Mouse (Mus musculus) lung, embryonic 16.5 days (tissue): ENCODE measurements around the gene Sdhaf4. TPM values are rescaled to one million over a fixed set of nuclear protein-coding genes. Genes with fewer than 3 reads are reported as not detected.
A peak's percentile ranks its signal among the peaks of the same experiment; 100 is the strongest.

Experiments
- ATAC-seq: fragments of 200-750 bp; cut with Nextera tagmentation; 2 replicates; pipeline ENCODE4 v1.8.0; 2017; ENCODE audit warnings: low read depth, mild to moderate bottlenecking, moderate library complexity
- H3K27ac ChIP-seq: fragments of 300-500 bp; sonication (generic); 2 replicates; pipeline ENCODE4 v1.5.1; 2014; ENCODE audit warnings: mild to moderate bottlenecking, control low read depth, low read length
- H3K27me3 ChIP-seq: fragments of 300-500 bp; sonication (generic); 2 replicates; pipeline ENCODE4 v1.6.1; 2014; ENCODE audit warnings: low read depth, low read length, mixed read lengths; ENCODE audit not compliant: control insufficient read depth, insufficient read depth
- H3K36me3 ChIP-seq: fragments of 300-500 bp; sonication (generic); 2 replicates; pipeline ENCODE4 v1.6.1; 2014; ENCODE audit warnings: low read length; ENCODE audit not compliant: control insufficient read depth, insufficient read depth
- H3K4me1 ChIP-seq: fragments of 300-500 bp; sonication (generic); replicated peaks from 2 replicates; pipeline ENCODE4 v1.6.1; 2014; ENCODE audit warnings: low read length, mixed read lengths; ENCODE audit not compliant: control insufficient read depth, insufficient read depth
- H3K4me2 ChIP-seq: fragments of 300-500 bp; sonication (generic); 2 replicates; pipeline ENCODE4 v1.6.1; 2014; ENCODE audit warnings: low read depth, low read length, control low read depth
- H3K4me3 ChIP-seq: fragments of 300-500 bp; sonication (generic); 2 replicates; pipeline ENCODE4 v1.5.1; 2014; ENCODE audit warnings: mild to moderate bottlenecking, low read length, control low read depth
- H3K9ac ChIP-seq: fragments of 300-500 bp; sonication (generic); 2 replicates; pipeline ENCODE4 v1.6.1; 2014; ENCODE audit warnings: low read length, control low read depth
- H3K9me3 ChIP-seq: fragments of 300-500 bp; sonication (generic); 2 replicates; pipeline ENCODE4 v1.6.1; 2016; ENCODE audit warnings: low read length; ENCODE audit not compliant: control insufficient read depth
- WGBS: fragments of 180-500 bp; shearing (Covaris S2); extraction: QIAGEN DNeasy Blood & Tissue Kit; methylation state at CpG from one replicate; pipeline ENCODE4 v1.1.7; 2014; 5-methylcytosine and 5-hydroxymethylcytosine counted together
- polyA plus RNA-seq: library from polyadenylated mRNA; unstranded; fragments of >200 nt; fragmentation: Nextera tagmentation; extraction: Ambion mirVana; gene quantifications from 2 replicates; pipeline ENCODE4 v1.2.1, GENCODE M21; 2015

Gene Sdhaf4
- polyA plus RNA-seq, 1 experiment from 2014 or later = 69.0 TPM

DNA sequence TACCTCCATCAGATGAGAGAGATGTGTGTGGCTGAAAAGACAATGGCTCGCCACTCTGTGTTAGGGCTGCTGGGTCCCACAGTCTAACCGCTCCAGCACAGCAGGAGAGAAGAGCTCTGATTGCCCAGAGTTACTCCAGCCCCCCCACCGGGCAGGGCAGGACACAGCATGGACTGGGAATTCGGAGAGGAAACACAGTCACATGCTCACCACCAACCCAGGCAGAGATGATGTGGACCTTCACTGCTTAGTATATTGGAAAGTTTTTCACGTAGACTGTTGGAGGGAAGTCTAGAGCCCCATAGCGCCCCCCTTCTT, 46.1 kb downstream of the Sdhaf4 start:
- peak overlapping the region; percentile 19 for H3K4me3 ChIP-seq
- H3K27ac ChIP-seq = no peak overlapping the region
- no peak overlapping the region for H3K9ac ChIP-seq
- no peaks in the 10 kb centered on the region for H3K36me3 ChIP-seq
- ATAC-seq = peak; percentile 43; the same call in 1 of the 2 replicates
- no peaks in the 10 kb centered on the region for H3K4me1 ChIP-seq
- WGBS = 20% methylated on average over 6 of the region's 6 CpGs
- H3K27me3 ChIP-seq = no peaks in the 10 kb centered on the region
- H3K4me2 ChIP-seq = peak overlapping the region; percentile 33
- H3K9me3 ChIP-seq = no peaks in the 10 kb centered on the region

DNA sequence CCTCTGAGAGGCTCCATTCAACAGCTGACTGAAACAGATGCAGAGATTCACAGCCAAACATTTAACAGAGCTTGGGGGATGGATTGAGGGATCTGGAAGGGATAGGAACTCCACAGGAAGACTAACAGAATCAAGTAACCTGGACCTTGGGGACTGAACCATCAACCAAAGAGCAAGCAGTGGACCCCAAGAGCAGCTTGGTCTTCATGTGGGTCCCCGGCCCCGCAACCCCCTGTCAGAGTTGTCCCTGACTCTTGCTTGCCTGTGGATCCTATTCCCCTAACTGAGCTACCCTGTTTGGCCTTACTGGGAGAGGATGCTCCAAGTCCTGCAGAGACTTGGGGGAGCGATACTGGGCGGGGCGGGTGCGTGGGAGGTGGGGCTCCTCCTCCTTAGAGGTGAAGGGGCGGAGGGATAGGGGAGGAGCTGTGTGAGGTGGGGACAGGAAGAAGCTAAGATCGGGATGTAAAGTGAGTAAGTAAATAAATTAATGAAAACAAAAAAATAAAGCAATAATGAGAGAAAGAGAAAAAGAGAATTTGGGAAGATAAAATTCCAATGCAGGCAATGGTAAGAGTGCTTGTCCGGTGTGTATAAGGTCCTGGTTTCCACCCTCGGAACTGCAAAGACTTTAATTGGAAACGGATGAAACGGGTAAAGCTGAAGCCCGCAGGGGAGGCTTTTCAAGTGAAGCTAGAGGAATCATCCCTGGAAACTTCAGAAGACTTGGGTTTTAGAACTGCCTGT, 46.6 kb downstream of the Sdhaf4 start:
- peak overlapping the region; percentile 33 for H3K4me2 ChIP-seq
- no peaks in the 10 kb centered on the region for H3K4me1 ChIP-seq
- no peak overlapping the region for H3K27ac ChIP-seq
- H3K27me3 ChIP-seq = no peaks in the 10 kb centered on the region
- peak; percentile 64 for ATAC-seq
- no peak overlapping the region for H3K9ac ChIP-seq
- H3K4me3 ChIP-seq = peak overlapping the region; percentile 19
- 15% methylated on average over 13 of the region's 13 CpGs for WGBS
- H3K9me3 ChIP-seq = no peaks in the 10 kb centered on the region
- H3K36me3 ChIP-seq = no peaks in the 10 kb centered on the region

DNA sequence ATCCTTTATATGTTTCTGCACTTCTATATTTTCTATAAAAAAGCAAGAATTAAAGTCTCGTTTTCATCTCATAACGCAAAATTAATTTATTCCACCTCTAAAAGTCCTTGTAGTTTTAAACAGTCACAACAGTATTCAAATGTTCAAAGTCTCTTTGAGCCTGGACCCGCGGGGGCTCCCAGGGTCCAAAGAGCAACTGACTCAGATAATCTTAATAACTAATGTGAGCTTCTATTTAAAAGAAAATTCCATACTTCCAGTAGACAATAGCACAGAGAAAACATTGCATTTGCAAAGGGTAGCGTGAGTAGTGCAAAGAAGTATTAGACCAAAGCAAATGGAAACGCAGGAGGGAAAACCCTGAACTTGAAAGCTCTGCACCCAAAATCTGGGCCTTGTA, 47.4 kb downstream of the Sdhaf4 start:
- no peak overlapping the region for H3K4me3 ChIP-seq
- no peaks in the 10 kb centered on the region for H3K27me3 ChIP-seq
- H3K36me3 ChIP-seq = no peaks in the 10 kb centered on the region
- no peak for ATAC-seq
- H3K27ac ChIP-seq = no peak overlapping the region
- H3K9ac ChIP-seq = no peak overlapping the region
- WGBS = 89% methylated on average over 6 of the region's 6 CpGs
- H3K9me3 ChIP-seq = no peaks in the 10 kb centered on the region
- no peaks in the 10 kb centered on the region for H3K4me1 ChIP-seq
- no peak overlapping the region for H3K4me2 ChIP-seq

DNA sequence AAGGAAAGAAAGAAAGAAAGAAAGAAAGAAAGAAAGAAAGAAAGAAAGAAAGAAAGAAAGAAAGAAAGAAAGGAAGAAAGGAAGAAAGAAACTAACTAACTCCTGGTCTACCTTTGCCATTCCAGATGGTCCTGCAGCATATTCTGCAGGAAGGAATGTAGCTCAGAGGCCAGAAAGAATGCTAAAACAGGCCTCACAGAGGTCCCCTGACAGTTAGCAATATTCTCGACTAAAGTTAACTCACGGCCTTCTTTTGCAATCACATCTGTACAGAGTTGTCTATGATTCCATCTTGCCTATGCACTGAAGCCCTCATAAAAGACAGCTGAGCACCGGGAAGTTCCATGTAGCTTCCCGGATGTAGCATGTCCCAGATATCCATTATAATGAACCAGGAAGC, 49.9 kb downstream of the Sdhaf4 start:
- Histone ChIP-seq H3K27me3 (no peaks in the 10 kb centered on the region), H3K4me2 (no peak overlapping the region), H3K4me1 (no peaks in the 10 kb centered on the region), H3K9me3 (no peaks in the 10 kb centered on the region), H3K4me3 (no peak overlapping the region), H3K9ac (no peak overlapping the region), H3K27ac (no peak overlapping the region), H3K36me3 (no peaks in the 10 kb centered on the region)
- 83% methylated on average over 4 of the region's 4 CpGs for WGBS
- ATAC-seq = no peak

DNA sequence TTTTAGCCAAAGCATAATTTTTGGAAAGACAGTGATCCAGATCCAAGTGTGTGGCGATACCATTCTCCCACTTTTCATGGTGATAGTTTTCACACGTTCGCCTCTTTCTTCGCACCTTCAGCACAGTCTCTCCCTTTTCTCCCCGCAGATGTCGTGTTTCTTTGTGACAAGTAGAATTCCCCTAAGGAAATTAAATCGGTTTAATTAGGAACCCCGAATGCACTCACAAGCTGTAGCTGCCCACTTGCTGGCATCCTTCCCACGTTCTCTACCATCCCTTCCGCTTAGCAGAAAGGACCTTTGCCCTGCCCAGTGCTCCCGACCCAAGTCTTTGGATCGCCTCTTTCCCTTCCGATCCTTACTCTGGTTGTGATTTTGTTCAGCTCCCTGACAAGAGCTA, 51.5 kb downstream of the Sdhaf4 start:
- no peak for ATAC-seq
- Histone ChIP-seq H3K4me2 (no peak overlapping the region), H3K9ac (no peak overlapping the region), H3K27ac (no peak overlapping the region), H3K4me1 (no peaks in the 10 kb centered on the region), H3K4me3 (no peak overlapping the region), H3K9me3 (no peaks in the 10 kb centered on the region), H3K27me3 (no peaks in the 10 kb centered on the region), H3K36me3 (no peaks in the 10 kb centered on the region)
- WGBS = 77% methylated on average over 13 of the region's 13 CpGs

DNA sequence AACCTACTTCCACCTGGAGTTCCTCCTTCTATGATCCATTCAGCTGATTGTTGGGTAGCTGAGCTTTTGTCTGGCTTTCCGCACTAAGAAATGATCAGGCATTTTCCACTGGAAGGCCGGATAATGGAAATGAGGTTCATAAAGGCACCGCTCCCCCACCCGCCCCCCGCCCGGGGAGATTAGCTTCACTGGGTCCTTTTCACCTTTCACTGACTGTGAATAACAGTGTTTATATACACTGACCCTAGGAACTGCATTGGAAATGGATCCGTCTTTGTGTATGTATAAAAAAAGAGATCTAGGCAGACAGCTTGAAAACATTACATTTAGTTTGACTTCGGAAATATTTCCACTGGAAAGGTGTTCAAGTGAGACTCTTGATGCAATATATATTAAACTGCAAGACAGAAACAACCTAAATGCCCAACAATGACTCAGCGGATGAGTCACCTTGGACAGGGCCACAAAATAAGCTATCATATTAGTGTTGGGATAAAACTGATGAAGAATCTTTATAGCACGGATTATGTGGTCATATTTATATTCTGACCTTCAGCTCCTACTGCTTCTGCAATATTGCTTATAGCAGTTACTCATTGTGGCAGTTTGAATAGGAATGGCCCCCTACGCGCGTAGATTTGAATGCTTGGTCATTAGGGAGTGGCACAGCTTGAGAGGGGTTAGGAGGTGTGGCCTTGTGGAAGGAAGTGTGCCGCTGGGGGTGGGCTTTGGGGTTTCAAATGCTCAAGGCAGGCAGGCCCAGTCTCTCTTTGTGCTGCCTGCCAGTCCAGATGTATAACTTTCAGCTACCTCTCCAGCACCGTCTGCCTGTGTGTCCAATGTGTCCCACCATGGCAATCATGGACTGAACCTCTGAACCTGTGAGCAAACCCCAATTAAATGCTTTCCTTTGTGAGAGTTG, 56.4 kb downstream of the Sdhaf4 start:
- Histone ChIP-seq H3K4me1 (no peaks in the 10 kb centered on the region), H3K4me2 (no peak overlapping the region), H3K27me3 (no peaks in the 10 kb centered on the region), H3K4me3 (no peak overlapping the region), H3K9me3 (no peaks in the 10 kb centered on the region), H3K27ac (no peak overlapping the region), H3K9ac (no peak overlapping the region), H3K36me3 (no peaks in the 10 kb centered on the region)
- WGBS = 69% methylated on average over 15 of the region's 15 CpGs
- no peak for ATAC-seq

DNA sequence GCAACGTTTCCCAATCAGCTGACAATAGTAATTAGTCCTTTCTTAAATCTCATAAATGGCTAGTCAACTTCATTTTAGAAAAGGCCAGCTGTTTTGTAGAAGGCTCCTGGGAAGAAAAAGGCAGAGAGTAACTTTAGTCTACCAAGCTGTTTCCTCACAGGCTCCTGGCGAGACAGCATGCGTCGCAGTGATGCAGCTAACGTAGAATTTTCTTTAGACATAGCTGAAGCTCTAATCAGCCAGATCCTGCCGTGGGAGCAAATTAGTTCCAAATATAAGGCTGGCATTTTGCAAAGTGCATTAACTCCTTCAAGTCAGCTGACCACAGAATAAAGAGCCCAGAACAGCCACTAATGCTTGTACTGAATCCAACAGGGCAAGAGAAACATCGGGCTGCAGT, 57.2 kb downstream of the Sdhaf4 start:
- no peak overlapping the region for H3K9ac ChIP-seq

More for the DNA sequence above, 57.2 kb downstream of the Sdhaf4 start:
- Histone ChIP-seq H3K9me3 (no peaks in the 10 kb centered on the region), H3K4me3 (no peak overlapping the region), H3K36me3 (no peaks in the 10 kb centered on the region), H3K27ac (no peak overlapping the region), H3K4me1 (no peaks in the 10 kb centered on the region), H3K4me2 (no peak overlapping the region), H3K27me3 (no peaks in the 10 kb centered on the region)
- WGBS = 67% methylated on average over 7 of the region's 7 CpGs
- no peak for ATAC-seq

Other genes starting within 250 kb of the Sdhaf4 start
- 0.45 and 0.62 TPM in 2 replicates for gene B3gat2, start 243.9 kb downstream of the Sdhaf4 start, polyA plus RNA-seq
- gene Smap1, start 83.3 kb downstream of the Sdhaf4 start, polyA plus RNA-seq = 20.6 and 24.7 TPM in 2 replicates
- gene Fam135a, start 94.7 kb upstream of the Sdhaf4 start, polyA plus RNA-seq = 29.5 and 34.6 TPM in 2 replicates
- 12.7 and 13.1 TPM in 2 replicates for gene Col9a1, start 172.0 kb upstream of the Sdhaf4 start, polyA plus RNA-seq